Mouse (Mus musculus) forebrain, embryonic 11.5 days (tissue): ENCODE data around the gene Ccr9. TPM values are rescaled to one million over a fixed set of nuclear protein-coding genes. Genes with fewer than 3 reads are reported as not detected.
"Not testable (repeated sequence)": the region's sequence is repeated elsewhere in the genome, so short reads cannot be mapped to it uniquely, and the experiment has no call there.

Experiments used
- ATAC-seq: fragments of 200-750 bp; cut with Nextera tagmentation; replicated peaks from 2 replicates; pipeline ENCODE4 v1.8.0; 2017; ENCODE audit warnings: moderate TSS enrichment; ENCODE audit not compliant: low FRiP score
- DNase-seq: peaks from one replicate; pipeline ENCODE4 v3.0.0-alpha.2; 2017; ENCODE audit warnings: low spot score
- H3K27ac ChIP-seq: fragments of 300-500 bp; sonication (generic); 2 replicates; pipeline ENCODE4 v1.5.1; 2014; ENCODE audit warnings: low read depth, low read length
- H3K27me3 ChIP-seq: fragments of 300-500 bp; sonication (generic); 2 replicates; pipeline ENCODE4 v1.6.1; 2014; ENCODE audit warnings: mild to moderate bottlenecking, low read length, mixed read lengths; ENCODE audit not compliant: control insufficient read depth, insufficient read depth
- H3K36me3 ChIP-seq: fragments of 300-500 bp; sonication (generic); 2 replicates; pipeline ENCODE4 v1.6.1; 2014; ENCODE audit warnings: mild to moderate bottlenecking, low read length, moderate library complexity, mixed read lengths; ENCODE audit not compliant: control insufficient read depth, insufficient read depth
- H3K4me1 ChIP-seq: fragments of 300-500 bp; sonication (generic); replicated peaks from 2 replicates; pipeline ENCODE4 v1.6.1; 2014; ENCODE audit warnings: low read length, mixed read lengths; ENCODE audit not compliant: control insufficient read depth, insufficient read depth
- H3K4me2 ChIP-seq: fragments of 300-500 bp; sonication (generic); 2 replicates; pipeline ENCODE4 v1.6.1; 2014; ENCODE audit warnings: low read depth, mild to moderate bottlenecking, low read length, moderate library complexity, mixed read lengths; ENCODE audit not compliant: severe bottlenecking
- H3K4me3 ChIP-seq: fragments of 300-500 bp; sonication (generic); 2 replicates; pipeline ENCODE4 v1.5.1; 2014; ENCODE audit warnings: low read depth, low read length
- H3K9ac ChIP-seq: fragments of 300-500 bp; sonication (generic); 2 replicates; pipeline ENCODE4 v1.6.1; 2014; ENCODE audit warnings: low read length
- H3K9me3 ChIP-seq: fragments of 300-500 bp; sonication (generic); 2 replicates; pipeline ENCODE4 v1.6.1; 2016; ENCODE audit warnings: low read length, mixed read lengths; ENCODE audit not compliant: control insufficient read depth
- WGBS: fragments of 180-500 bp; shearing (Covaris S2); extraction: QIAGEN DNeasy Blood & Tissue Kit; methylation state at CpG from one replicate; pipeline ENCODE4 v1.1.7; 2014; 5-methylcytosine and 5-hydroxymethylcytosine counted together
- polyA plus RNA-seq: library from polyadenylated mRNA; unstranded; fragments of >200 nt; fragmentation: Nextera tagmentation; extraction: Ambion mirVana; gene quantifications from 2 replicates; pipeline ENCODE4 v1.2.1, GENCODE M21; 2014

Gene Ccr9
- polyA plus RNA-seq, 1 experiment from 2014 or later: 0.04 TPM

DNA sequence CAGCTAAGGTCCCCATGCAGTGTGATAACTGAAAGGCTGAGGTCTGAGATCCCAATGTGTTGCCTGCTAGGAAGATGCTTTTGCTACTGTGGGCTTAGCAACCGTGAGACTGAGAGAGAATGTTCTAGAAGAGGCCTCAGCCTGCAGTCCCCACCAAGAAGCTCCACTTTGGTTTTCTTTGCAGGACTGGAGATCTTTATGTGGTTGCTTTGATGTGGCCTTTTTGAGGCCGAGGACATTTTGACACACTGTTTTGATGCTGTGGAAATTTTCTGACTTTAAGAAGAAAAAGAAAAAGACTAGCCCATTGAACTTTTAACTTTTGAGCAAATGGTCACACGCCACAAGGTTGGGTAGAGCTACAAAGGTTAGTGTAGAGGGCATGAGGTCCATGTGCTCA is 82.6 kb downstream of the Ccr9 start:
- no peaks in the 10 kb centered on the region for H3K27me3 ChIP-seq
- H3K9me3 ChIP-seq: no peaks in the 10 kb centered on the region
- no peaks in the 10 kb centered on the region for H3K36me3 ChIP-seq
- DNase-seq (no peak), ATAC-seq (no peak)
- H3K4me3 ChIP-seq: no peak overlapping the region
- H3K27ac ChIP-seq: no peak overlapping the region
- 88% methylated on average over 3 of the region's 3 CpGs for WGBS
- H3K4me2 ChIP-seq: no peak overlapping the region
- no peaks in the 10 kb centered on the region for H3K4me1 ChIP-seq
- H3K9ac ChIP-seq: no peak overlapping the region

DNA sequence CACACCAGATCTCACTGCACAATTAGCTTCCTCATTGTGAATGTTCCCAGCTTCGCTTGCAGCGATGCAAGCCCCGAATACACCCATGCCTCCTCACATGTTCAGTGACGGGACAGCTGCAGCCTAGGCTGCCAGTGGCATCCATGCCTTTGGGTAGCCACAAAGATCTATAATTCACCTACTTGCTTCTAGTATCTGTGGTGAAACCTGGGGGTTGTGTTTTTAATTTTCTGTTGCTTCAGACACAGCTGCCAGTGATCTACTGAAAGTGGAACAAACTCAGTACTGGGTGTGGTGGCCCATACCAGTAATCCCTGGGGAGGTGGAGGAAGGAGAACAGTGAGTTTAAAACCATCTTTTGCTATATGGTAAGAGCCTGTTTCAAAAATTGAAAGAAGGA is 84.6 kb downstream of the Ccr9 start:
- ATAC-seq (no peak), DNase-seq (no peak)
- Histone ChIP-seq H3K36me3 (no peaks in the 10 kb centered on the region), H3K27me3 (no peaks in the 10 kb centered on the region), H3K27ac (no peak overlapping the region), H3K4me3 (no peak overlapping the region), H3K4me2 (no peak overlapping the region), H3K9me3 (no peaks in the 10 kb centered on the region), H3K9ac (no peak overlapping the region), H3K4me1 (no peaks in the 10 kb centered on the region)
- WGBS: 88% methylated on average over 4 of the region's 4 CpGs

DNA sequence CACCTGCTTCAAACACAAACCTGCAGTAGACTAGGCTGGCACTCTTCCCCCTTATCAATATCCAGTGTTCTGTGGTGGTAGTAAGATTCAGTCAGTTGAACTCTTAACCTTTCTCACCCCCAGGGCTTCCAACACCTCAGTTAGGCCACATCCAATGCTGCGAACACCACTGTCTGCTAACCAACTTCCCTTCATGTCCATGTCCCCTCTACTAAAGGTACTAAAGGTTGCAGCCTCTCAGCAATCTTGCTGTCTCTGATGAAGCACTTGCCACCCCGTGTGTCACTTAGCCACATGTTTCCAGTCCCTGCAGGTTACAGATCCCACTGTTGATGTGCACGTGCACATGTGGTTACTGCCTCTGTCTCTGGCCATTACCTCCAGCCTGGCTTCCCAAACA is 85.5 kb downstream of the Ccr9 start:
- Histone ChIP-seq H3K27ac (no peak overlapping the region), H3K4me1 (no peaks in the 10 kb centered on the region), H3K36me3 (no peaks in the 10 kb centered on the region), H3K27me3 (no peaks in the 10 kb centered on the region), H3K9me3 (no peaks in the 10 kb centered on the region), H3K4me2 (no peak overlapping the region), H3K4me3 (no peak overlapping the region), H3K9ac (no peak overlapping the region)
- DNase-seq (no peak), ATAC-seq (no peak)
- 84% methylated on average over 3 of the region's 3 CpGs for WGBS

DNA sequence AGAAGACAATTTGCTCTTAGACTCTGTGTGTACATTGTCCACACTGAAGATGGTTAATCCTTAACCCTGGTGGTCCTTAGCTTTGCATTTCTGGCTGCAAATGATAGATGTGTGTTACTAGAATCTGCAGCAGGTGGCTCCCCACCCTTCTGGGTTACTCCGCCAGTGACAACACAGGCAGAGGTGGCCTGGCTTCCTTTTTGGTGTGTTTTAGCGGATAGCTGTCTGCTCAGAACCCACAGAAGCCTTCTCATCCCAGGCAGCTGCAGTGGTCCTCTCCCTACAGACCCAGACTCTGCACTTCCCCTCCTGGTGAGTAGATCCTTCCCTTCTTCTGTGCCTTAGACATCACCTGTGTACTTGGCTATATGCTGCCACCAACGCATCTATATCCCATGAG is 88.8 kb downstream of the Ccr9 start:
- no peaks in the 10 kb centered on the region for H3K36me3 ChIP-seq
- H3K4me3 ChIP-seq: no peak overlapping the region
- no peak overlapping the region for H3K27ac ChIP-seq
- H3K4me2 ChIP-seq: no peak overlapping the region
- DNase-seq: no peak
- no peak overlapping the region for H3K9ac ChIP-seq
- WGBS: 81% methylated on average over 3 of the region's 3 CpGs
- H3K9me3 ChIP-seq: no peaks in the 10 kb centered on the region
- no peak for ATAC-seq
- H3K4me1 ChIP-seq: no peaks in the 10 kb centered on the region
- no peaks in the 10 kb centered on the region for H3K27me3 ChIP-seq

DNA sequence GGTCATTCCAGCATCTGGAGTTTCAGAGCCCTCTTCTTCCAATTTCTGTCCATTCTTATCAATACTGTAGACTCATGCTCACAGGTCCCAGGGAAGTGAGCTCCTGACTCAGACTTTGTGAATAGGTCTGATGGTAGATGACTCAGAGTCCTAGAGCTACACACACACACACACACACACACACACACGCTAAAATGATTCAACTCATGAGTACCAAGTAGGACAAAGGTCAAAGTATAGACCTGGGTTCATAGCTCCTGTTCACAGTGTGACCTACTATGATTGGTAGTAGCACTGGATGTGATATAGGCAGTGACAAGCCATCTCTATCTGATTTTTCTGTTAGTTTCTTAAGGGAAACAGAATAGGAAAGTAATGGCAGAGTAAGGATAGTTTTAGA is 90.2 kb downstream of the Ccr9 start:
- H3K9me3 ChIP-seq: no peaks in the 10 kb centered on the region
- no peak overlapping the region for H3K27ac ChIP-seq
- no peaks in the 10 kb centered on the region for H3K27me3 ChIP-seq
- no peak overlapping the region for H3K9ac ChIP-seq
- DNase-seq (no peak), ATAC-seq (no peak)
- H3K4me1 ChIP-seq: no peaks in the 10 kb centered on the region
- H3K36me3 ChIP-seq: no peaks in the 10 kb centered on the region
- H3K4me3 ChIP-seq: no peak overlapping the region
- 68% methylated on average over 1 of the region's 1 CpGs for WGBS
- no peak overlapping the region for H3K4me2 ChIP-seq

DNA sequence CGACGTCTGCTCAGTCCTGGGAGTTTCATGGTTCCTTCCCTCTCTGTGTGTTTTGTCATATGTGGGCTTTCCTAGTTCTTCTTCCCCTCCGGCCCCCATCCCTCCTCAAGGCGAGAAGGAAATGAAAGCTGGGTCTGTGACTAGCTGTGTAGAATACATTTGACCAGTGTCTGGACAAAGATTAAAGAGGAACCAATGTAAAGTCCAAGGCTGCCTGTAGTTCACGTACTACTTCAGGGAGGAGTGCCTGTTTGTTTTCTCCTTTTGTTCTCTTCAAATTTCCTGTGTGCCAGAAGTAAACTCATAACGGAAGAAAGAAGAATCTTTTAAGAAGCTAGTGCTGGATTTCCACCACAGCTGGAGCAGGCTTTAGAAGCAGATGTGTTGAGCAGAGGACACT is 91.3 kb downstream of the Ccr9 start:
- H3K4me3 ChIP-seq: no peak overlapping the region
- no peaks in the 10 kb centered on the region for H3K9me3 ChIP-seq
- DNase-seq (no peak), ATAC-seq (no peak)
- 76% methylated on average over 6 of the region's 6 CpGs for WGBS
- no peak overlapping the region for H3K4me2 ChIP-seq
- no peak overlapping the region for H3K9ac ChIP-seq
- H3K27ac ChIP-seq: no peak overlapping the region
- no peaks in the 10 kb centered on the region for H3K36me3 ChIP-seq
- no peaks in the 10 kb centered on the region for H3K4me1 ChIP-seq
- no peaks in the 10 kb centered on the region for H3K27me3 ChIP-seq

DNA sequence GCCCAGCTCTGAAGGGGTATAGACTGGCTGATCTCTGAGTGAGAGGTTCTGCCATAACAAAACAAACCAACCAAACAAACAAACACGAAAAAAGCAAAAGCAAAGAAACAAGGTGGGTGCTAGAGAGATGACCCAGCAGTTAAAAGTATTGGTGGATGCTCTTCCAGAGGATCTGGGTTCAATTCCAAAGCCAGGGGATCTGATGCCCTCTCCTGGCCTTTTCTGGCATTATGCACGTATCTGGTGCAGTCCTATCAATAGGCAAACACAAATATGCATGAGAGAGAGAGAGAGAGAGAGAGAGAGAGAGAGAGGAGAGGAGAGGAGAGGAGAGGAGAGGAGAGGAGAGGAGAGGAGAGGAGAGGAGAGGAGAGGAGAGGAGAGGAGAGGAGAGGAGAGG is 95.1 kb downstream of the Ccr9 start:
- not testable (repeated sequence) for H3K27me3 ChIP-seq, H3K27ac ChIP-seq, H3K4me3 ChIP-seq, H3K4me1 ChIP-seq, ATAC-seq, H3K9me3 ChIP-seq, H3K9ac ChIP-seq, H3K4me2 ChIP-seq, H3K36me3 ChIP-seq, DNase-seq
- whole genome bisulfite sequencing: 25% methylated on average over 2 of the region's 2 CpGs

DNA sequence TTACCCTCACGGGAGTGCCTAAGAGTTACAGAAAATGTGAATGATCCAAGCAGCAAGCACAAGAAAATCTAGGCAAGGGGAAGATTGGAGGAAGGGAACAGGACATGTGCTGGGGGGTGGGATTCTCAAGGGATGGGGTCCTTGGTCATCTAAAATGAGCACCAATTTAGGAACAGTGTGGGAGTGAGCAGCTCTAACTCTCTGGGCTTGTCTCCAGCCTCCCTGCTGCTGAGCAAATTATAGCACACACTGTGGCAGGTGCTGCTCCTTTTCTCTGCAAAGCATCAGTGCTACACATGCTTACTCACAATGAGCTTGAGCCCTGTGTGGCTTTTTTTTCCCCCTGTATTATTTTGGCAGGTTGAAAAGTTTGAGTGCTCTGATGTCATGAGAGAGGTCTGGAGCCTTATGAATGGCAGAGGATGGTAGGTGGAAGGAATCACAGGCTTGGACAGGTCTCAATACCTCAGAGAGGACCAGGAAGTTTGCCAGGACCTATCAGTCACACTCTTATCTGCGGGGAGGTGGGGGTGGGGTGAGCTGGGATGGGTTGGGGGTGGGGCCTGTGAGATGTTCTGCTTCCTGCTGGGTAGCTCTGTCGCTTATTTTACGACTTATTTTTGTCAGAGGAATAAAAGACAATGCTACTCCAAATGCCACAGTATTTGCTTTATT is 110.8 kb downstream of the Ccr9 start:
- H3K27me3 ChIP-seq: no peaks in the 10 kb centered on the region
- H3K4me1 ChIP-seq: no peaks in the 10 kb centered on the region
- H3K9ac ChIP-seq: no peak overlapping the region
- no peak overlapping the region for H3K4me2 ChIP-seq
- no peaks in the 10 kb centered on the region for H3K9me3 ChIP-seq
- H3K36me3 ChIP-seq: no peaks in the 10 kb centered on the region
- WGBS: 82% methylated on average over 4 of the region's 4 CpGs
- H3K27ac ChIP-seq: no peak overlapping the region
- no peak overlapping the region for H3K4me3 ChIP-seq
- ATAC-seq: no peak
- no peak for DNase-seq

DNA sequence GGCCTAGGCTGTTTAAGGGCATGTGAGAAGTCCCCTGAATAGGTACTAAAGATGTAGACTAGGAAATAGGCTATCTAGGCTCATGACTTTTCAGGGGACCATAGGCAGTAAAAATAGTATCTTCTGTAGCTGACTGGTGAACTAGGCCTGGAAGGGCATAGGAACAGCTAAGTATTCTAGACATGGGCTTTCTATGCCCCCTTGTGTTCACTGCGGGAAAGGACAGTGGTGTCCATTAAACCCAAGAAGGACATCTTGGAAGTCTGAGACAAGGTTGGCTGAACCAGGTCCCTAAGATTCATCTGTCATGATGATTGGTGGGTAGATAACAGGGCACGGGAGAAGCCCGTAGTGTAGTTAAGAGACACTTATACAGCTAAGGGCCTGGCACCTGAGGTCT is 117.9 kb downstream of the Ccr9 start:
- Histone ChIP-seq H3K27me3 (no peaks in the 10 kb centered on the region), H3K27ac (no peak overlapping the region), H3K9me3 (no peaks in the 10 kb centered on the region), H3K9ac (no peak overlapping the region), H3K36me3 (no peaks in the 10 kb centered on the region), H3K4me3 (no peak overlapping the region), H3K4me2 (no peak overlapping the region), H3K4me1 (no peaks in the 10 kb centered on the region)
- peak; percentile 58 for DNase-seq
- ATAC-seq: no peak
- 71% methylated on average over 3 of the region's 3 CpGs for WGBS
